Mouse (Mus musculus) heart, embryonic 16.5 days (tissue): ENCODE data around the gene Akap7. TPM values are rescaled to one million over a fixed set of nuclear protein-coding genes. Genes with fewer than 3 reads are reported as not detected.
A peak's percentile ranks its signal among the peaks of the same experiment; 100 is the strongest.

ENCODE experiments used
- ATAC-seq: fragments of 200-750 bp; cut with Nextera tagmentation; replicated peaks from 2 replicates; pipeline ENCODE4 v1.8.0; 2017; ENCODE audit warnings: moderate number of reproducible peaks; ENCODE audit not compliant: insufficient read depth, low FRiP score; ENCODE audit errors: extremely low read depth
- H3K27ac ChIP-seq: fragments of 300-500 bp; sonication (generic); 2 replicates; pipeline ENCODE4 v1.5.1; 2014; ENCODE audit warnings: mild to moderate bottlenecking, low read length, control low read depth, moderate library complexity
- H3K27me3 ChIP-seq: fragments of 300-500 bp; sonication (generic); 2 replicates; pipeline ENCODE4 v1.6.1; 2014; ENCODE audit warnings: low read length, mixed read lengths; ENCODE audit not compliant: control insufficient read depth, insufficient read depth
- H3K36me3 ChIP-seq: fragments of 300-500 bp; sonication (generic); 2 replicates; pipeline ENCODE4 v1.6.1; 2014; ENCODE audit not compliant: control insufficient read depth, insufficient read depth
- H3K4me1 ChIP-seq: fragments of 300-500 bp; sonication (generic); 2 replicates; pipeline ENCODE4 v1.6.1; 2014; ENCODE audit warnings: low read length, mixed read lengths; ENCODE audit not compliant: control insufficient read depth, insufficient read depth
- H3K4me2 ChIP-seq: fragments of 300-500 bp; sonication (generic); 2 replicates; pipeline ENCODE4 v1.6.1; 2014; ENCODE audit warnings: low read depth, mild to moderate bottlenecking, control low read depth, low read length
- H3K4me3 ChIP-seq: fragments of 300-500 bp; sonication (generic); 2 replicates; pipeline ENCODE4 v1.5.1; 2014; ENCODE audit warnings: mild to moderate bottlenecking, control low read depth, low read length
- H3K9ac ChIP-seq: fragments of 300-500 bp; sonication (generic); 2 replicates; pipeline ENCODE4 v1.6.1; 2014; ENCODE audit warnings: low read length, control low read depth
- H3K9me3 ChIP-seq: fragments of 300-500 bp; sonication (generic); replicated peaks from 2 replicates; pipeline ENCODE4 v1.6.1; 2016; ENCODE audit warnings: low read length; ENCODE audit not compliant: control insufficient read depth
- WGBS: fragments of 180-500 bp; shearing (Covaris S2); extraction: QIAGEN DNeasy Blood & Tissue Kit; methylation state at CpG from one replicate; pipeline ENCODE4 v1.1.7; 2014; 5-methylcytosine and 5-hydroxymethylcytosine counted together
- polyA plus RNA-seq: library from polyadenylated mRNA; unstranded; fragments of >200 nt; fragmentation: Nextera tagmentation; extraction: Ambion mirVana; gene quantifications from 2 replicates; pipeline ENCODE4 v1.2.1, GENCODE M21; 2015

The Akap7 gene
- polyA plus RNA-seq: 23.9 and 26.9 TPM in 2 replicates

- 88% methylated on average over 9 of the region's 9 CpGs for WGBS
- Histone ChIP-seq H3K4me2 (no peak within 1 kb of the TSS), H3K4me3 (no peak within 1 kb of the TSS), H3K27me3 (no peaks in the 10 kb centered on the region), H3K9me3 (no peaks in the 10 kb centered on the region), H3K27ac (no peak within 1 kb of the TSS), H3K9ac (no peak within 1 kb of the TSS), H3K36me3 (no peaks in the 10 kb centered on the region), H3K4me1 (no peaks in the 10 kb centered on the region)
- no peak for ATAC-seq
Observed at GRCm38 (mm10) chr10:25307770-25308169, at the start of gene Akap7. Gene Akap7, minus strand, starts transcription at chr10:25307870.

GRCm38 (mm10) chr10:25354390-25354789, 46.7 kb upstream of the Akap7 start:
- Histone ChIP-seq H3K27me3 (no peaks in the 10 kb centered on the region), H3K36me3 (no peaks in the 10 kb centered on the region), H3K9me3 (no peaks in the 10 kb centered on the region), H3K27ac (no peak overlapping the region), H3K4me3 (no peak overlapping the region), H3K4me1 (no peaks in the 10 kb centered on the region), H3K9ac (no peak overlapping the region), H3K4me2 (no peak overlapping the region)
- 89% methylated on average over 7 of the region's 7 CpGs for WGBS
- ATAC-seq: no peak

- no peak for ATAC-seq
- WGBS: 88% methylated on average over 3 of the region's 3 CpGs
- H3K4me1 ChIP-seq: no peaks in the 10 kb centered on the region
Observed at GRCm38 (mm10) chr10:25353941-25354340, 46.3 kb upstream of the Akap7 start.

GRCm38 (mm10) chr10:25342801-25343200, 35.1 kb upstream of the Akap7 start:
- H3K27me3 ChIP-seq: no peaks in the 10 kb centered on the region
- H3K4me1 ChIP-seq: no peaks in the 10 kb centered on the region
- no peak overlapping the region for H3K4me2 ChIP-seq
- H3K9ac ChIP-seq: no peak overlapping the region
- no peaks in the 10 kb centered on the region for H3K36me3 ChIP-seq
- no peak for ATAC-seq
- no peak overlapping the region for H3K4me3 ChIP-seq
- 0 out of 2 replicates have a peak, but pooled peaks cover 2% of the 10 kb centered on the region for H3K9me3 ChIP-seq
- no peak overlapping the region for H3K27ac ChIP-seq

More at GRCm38 (mm10) chr10:25353941-25354340, 46.3 kb upstream of the Akap7 start:
- no peaks in the 10 kb centered on the region for H3K27me3 ChIP-seq
- H3K36me3 ChIP-seq: no peaks in the 10 kb centered on the region
- H3K27ac ChIP-seq: no peak overlapping the region
- no peaks in the 10 kb centered on the region for H3K9me3 ChIP-seq
- H3K4me3 ChIP-seq: no peak overlapping the region
- H3K9ac ChIP-seq: no peak overlapping the region
- no peak overlapping the region for H3K4me2 ChIP-seq

GRCm38 (mm10) chr10:25340675-25341074, 33.0 kb upstream of the Akap7 start:
- no peak overlapping the region for H3K4me2 ChIP-seq
- 0 out of 2 replicates have a peak, but pooled peaks cover 2% of the 10 kb centered on the region for H3K9me3 ChIP-seq
- WGBS: 90% methylated on average over 5 of the region's 5 CpGs
- no peaks in the 10 kb centered on the region for H3K36me3 ChIP-seq
- ATAC-seq: no peak
- H3K27ac ChIP-seq: no peak overlapping the region
- no peaks in the 10 kb centered on the region for H3K27me3 ChIP-seq
- H3K4me1 ChIP-seq: no peaks in the 10 kb centered on the region
- no peak overlapping the region for H3K9ac ChIP-seq
- no peak overlapping the region for H3K4me3 ChIP-seq

- Histone ChIP-seq H3K4me2 (no peak overlapping the region), H3K4me3 (no peak overlapping the region), H3K36me3 (no peaks in the 10 kb centered on the region), H3K9ac (no peak overlapping the region), H3K27me3 (no peaks in the 10 kb centered on the region), H3K27ac (no peak overlapping the region), H3K9me3 (no peaks in the 10 kb centered on the region), H3K4me1 (peaks cover 8% of the 10 kb centered on the region)
- ATAC-seq: no peak
- 71% methylated on average over 4 of the region's 4 CpGs for WGBS
Observed at GRCm38 (mm10) chr10:25333390-25334079, 25.9 kb upstream of the Akap7 start.

DNA sequence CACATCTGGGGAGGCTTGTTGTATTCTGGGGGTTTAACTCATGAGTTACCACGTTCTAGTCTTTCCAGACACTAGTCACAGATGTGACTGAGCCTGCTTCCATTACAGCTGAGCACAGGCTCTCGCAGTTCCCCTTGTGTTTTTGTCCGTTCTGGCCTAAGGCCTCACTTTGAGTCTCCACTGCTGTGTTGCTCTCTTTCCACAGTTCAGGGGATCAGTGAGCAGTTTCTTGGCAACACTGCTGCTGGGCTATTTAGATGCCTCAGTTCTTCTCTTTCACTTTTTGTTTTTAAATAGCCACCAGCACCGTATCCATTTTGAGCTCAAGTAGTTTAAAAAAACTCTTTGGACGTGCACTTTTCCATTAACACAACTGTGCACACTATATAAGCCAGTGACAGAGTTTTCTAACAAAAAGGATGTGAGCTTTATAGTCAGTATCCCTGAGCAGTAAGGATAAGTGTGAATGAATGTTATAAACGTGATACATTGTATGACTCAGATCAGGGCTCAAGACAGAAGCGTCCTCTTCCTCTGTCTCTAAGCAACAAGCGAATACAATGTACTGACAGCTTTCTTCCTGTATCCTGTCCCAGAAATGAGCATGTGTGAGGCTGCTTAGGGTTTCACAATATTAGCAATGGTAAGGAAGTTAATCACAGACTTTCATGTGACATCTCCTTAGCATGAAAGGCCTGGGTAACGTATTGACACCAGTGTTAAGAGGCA, 23.8 kb upstream of the Akap7 start:
- WGBS: 49% methylated on average over 9 of the region's 9 CpGs
- Histone ChIP-seq H3K9ac (no peak overlapping the region), H3K36me3 (no peaks in the 10 kb centered on the region), H3K4me1 (peaks cover 8% of the 10 kb centered on the region), H3K27me3 (no peaks in the 10 kb centered on the region), H3K27ac (peak overlapping the region; percentile 14; the same call in 1 of the 2 replicates), H3K9me3 (no peaks in the 10 kb centered on the region), H3K4me2 (no peak overlapping the region), H3K4me3 (no peak overlapping the region)
- peak; percentile 41; the same call in 1 of the 2 replicates for ATAC-seq

DNA sequence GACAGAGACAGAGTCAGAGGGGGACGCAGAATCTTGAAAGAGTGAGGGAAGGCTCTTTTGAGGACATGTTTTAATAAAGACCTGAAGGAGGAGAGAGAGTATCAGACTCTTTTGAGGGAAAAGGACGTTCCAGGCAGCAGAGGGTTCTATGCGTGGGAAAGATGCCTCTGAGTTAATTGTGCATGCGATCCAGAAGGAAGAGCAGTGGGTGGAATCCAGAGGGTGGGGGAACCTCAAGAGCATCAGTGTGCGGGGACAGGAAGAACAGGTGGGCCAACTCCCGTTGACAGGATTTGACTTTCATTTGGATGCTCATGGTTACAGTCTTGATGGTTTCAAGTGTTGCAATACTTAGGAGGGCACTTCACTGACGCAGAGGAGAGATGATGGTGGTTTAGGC, 22.4 kb upstream of the Akap7 start:
- H3K27me3 ChIP-seq: no peaks in the 10 kb centered on the region
- H3K27ac ChIP-seq: no peak overlapping the region
- H3K9ac ChIP-seq: no peak overlapping the region
- ATAC-seq: no peak
- H3K4me2 ChIP-seq: no peak overlapping the region
- 85% methylated on average over 7 of the region's 7 CpGs for WGBS
- no peaks in the 10 kb centered on the region for H3K9me3 ChIP-seq
- H3K4me3 ChIP-seq: no peak overlapping the region
- no peaks in the 10 kb centered on the region for H3K36me3 ChIP-seq
- H3K4me1 ChIP-seq: peaks cover 8% of the 10 kb centered on the region

- Histone ChIP-seq H3K27me3 (no peaks in the 10 kb centered on the region), H3K27ac (no peak overlapping the region), H3K36me3 (no peaks in the 10 kb centered on the region), H3K9me3 (no peaks in the 10 kb centered on the region), H3K4me3 (no peak overlapping the region), H3K4me1 (peaks cover 8% of the 10 kb centered on the region), H3K4me2 (no peak overlapping the region), H3K9ac (no peak overlapping the region)
- 78% methylated on average over 6 of the region's 6 CpGs for WGBS
- no peak for ATAC-seq
Observed at GRCm38 (mm10) chr10:25327511-25327910, 19.8 kb upstream of the Akap7 start.
